14 mouse cellular contexts compared by ENCODE assay signal in the genomic region with DNA sequence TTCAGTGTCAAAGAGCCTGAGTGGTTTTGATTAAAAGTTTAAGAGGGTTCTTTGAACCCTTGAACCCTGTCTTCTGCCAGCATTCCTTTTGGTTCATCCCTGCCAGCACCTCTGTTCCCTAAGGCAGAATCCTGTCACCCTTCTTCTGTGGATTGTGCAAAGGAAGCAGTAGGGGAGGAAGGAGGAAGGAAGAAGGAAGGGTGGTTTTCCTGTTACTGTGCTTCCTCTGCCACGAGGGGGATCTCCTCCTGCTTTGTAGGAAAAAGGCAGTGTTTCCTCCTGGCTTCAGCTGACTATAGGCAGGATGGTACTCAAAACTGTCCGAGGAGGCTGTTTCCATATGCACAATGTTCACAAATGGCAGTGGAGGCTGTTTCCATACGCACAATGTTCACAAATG. TPM values are rescaled to one million over a fixed set of nuclear protein-coding genes. Genes with fewer than 3 reads are reported as not detected.
DNase-seq lines count a peak whose midpoint lies in the region; ATAC-seq and TF ChIP-seq lines count a peak whose summit lies in the region.
"Had no signal": no experiment of that assay in that cellular context is flagged by ENCODE, and none has a peak within 500 bp of the region (broad histone marks: within the 10 kb centered on the region; RNA-seq: fewer than 3 reads in every experiment).

No protein-coding gene starts in this region.

- no peak overlapping the region for H3K9ac ChIP-seq in hindbrain, embryonic 12.5 days
- no peak overlapping the region for H3K9ac ChIP-seq in liver, postnatal 0 days (replicated peaks)
- H3K9ac ChIP-seq in liver, embryonic 12.5 days, result no peak overlapping the region
- H3K9ac ChIP-seq in midbrain, embryonic 12.5 days (replicated peaks), result no peak overlapping the region
- H3K9ac ChIP-seq: embryonic facial prominence, embryonic 15.5 days; limb, embryonic 12.5 days; neural tube, embryonic 15.5 days had no signal

- ATAC-seq in hindbrain, embryonic 12.5 days (ENCODE audit: low FRiP score), result no peak
- ATAC-seq in liver, postnatal 0 days, result no peak
- no peak for ATAC-seq in liver, embryonic 12.5 days
- no peak for ATAC-seq in midbrain, embryonic 12.5 days (ENCODE audit: low FRiP score, low read depth)

- no peak for TF ChIP-seq POLR2A in thymus, adult 2 months (IDR thresholded peaks at IDR 0.05; ENCODE audit: control insufficient read depth, extremely low read depth, insufficient read depth, low read length, poor library complexity)

- no peak overlapping the region for H3K4me2 ChIP-seq in hindbrain, embryonic 12.5 days (replicated peaks)
- no peak overlapping the region for H3K4me2 ChIP-seq in liver, postnatal 0 days (ENCODE audit: low read depth, low read length)
- no peak overlapping the region for H3K4me2 ChIP-seq in liver, embryonic 12.5 days
- no peak overlapping the region for H3K4me2 ChIP-seq in midbrain, embryonic 12.5 days (replicated peaks)
- H3K4me2 ChIP-seq: embryonic facial prominence, embryonic 15.5 days; limb, embryonic 12.5 days; neural tube, embryonic 15.5 days had no signal

- H3K9me3 ChIP-seq in hindbrain, embryonic 10.5 days, result no peaks in the 10 kb centered on the region
- H3K9me3 ChIP-seq in hindbrain, embryonic 12.5 days (replicated peaks), result no peaks in the 10 kb centered on the region
- H3K9me3 ChIP-seq in liver, postnatal 0 days (ENCODE audit: low read length), result no peaks in the 10 kb centered on the region
- no peaks in the 10 kb centered on the region for H3K9me3 ChIP-seq in liver, embryonic 12.5 days (replicated peaks)
- no peaks in the 10 kb centered on the region for H3K9me3 ChIP-seq in midbrain, embryonic 12.5 days
- H3K9me3 ChIP-seq: embryonic facial prominence, embryonic 15.5 days; limb, embryonic 12.5 days; neural tube, embryonic 15.5 days had no signal

- TF ChIP-seq CTCF in liver, postnatal 0 days (IDR thresholded peaks at IDR 0.05; ENCODE audit: low read depth), result peak; percentile 31; the same call in 1 of the 2 replicates
- no peak for TF ChIP-seq CTCF in thymus, adult 2 months (IDR thresholded peaks at IDR 0.05; ENCODE audit: borderline replicate concordance, control insufficient read depth, extremely low read depth, insufficient read depth, low read length, poor library complexity)

- H3K4me3 ChIP-seq in hindbrain, embryonic 10.5 days, result no peak overlapping the region
- no peak overlapping the region for H3K4me3 ChIP-seq in hindbrain, embryonic 12.5 days
- no peak overlapping the region for H3K4me3 ChIP-seq in liver, postnatal 0 days (ENCODE audit: low read depth, low read length)
- H3K4me3 ChIP-seq in liver, embryonic 12.5 days, result no peak overlapping the region
- no peak overlapping the region for H3K4me3 ChIP-seq in midbrain, embryonic 12.5 days
- H3K4me3 ChIP-seq in thymus, adult 2 months (ENCODE audit: control insufficient read depth, insufficient read depth, low read length), result no peak overlapping the region
- H3K4me3 ChIP-seq: embryonic facial prominence, embryonic 15.5 days; limb, embryonic 12.5 days; neural tube, embryonic 15.5 days had no signal

- H3K4me1 ChIP-seq in hindbrain, embryonic 10.5 days (replicated peaks), result peaks cover 38% of the 10 kb centered on the region
- H3K4me1 ChIP-seq in hindbrain, embryonic 12.5 days, result peaks cover 29% of the 10 kb centered on the region
- H3K4me1 ChIP-seq in liver, postnatal 0 days (ENCODE audit: insufficient read depth), result no peaks in the 10 kb centered on the region
- no peaks in the 10 kb centered on the region for H3K4me1 ChIP-seq in liver, embryonic 12.5 days
- peaks cover 38% of the 10 kb centered on the region for H3K4me1 ChIP-seq in midbrain, embryonic 12.5 days
- peaks cover 21% of the 10 kb centered on the region for H3K4me1 ChIP-seq in thymus, adult 2 months (replicated peaks; ENCODE audit: control insufficient read depth, insufficient read depth, low read length)

- H3K36me3 ChIP-seq in hindbrain, embryonic 10.5 days, result peaks cover 13% of the 10 kb centered on the region; the same call in 1 of the 2 replicates
- no peaks in the 10 kb centered on the region for H3K36me3 ChIP-seq in hindbrain, embryonic 12.5 days
- H3K36me3 ChIP-seq in liver, postnatal 0 days (replicated peaks; ENCODE audit: insufficient read depth, low read length), result no peaks in the 10 kb centered on the region
- peaks cover 21% of the 10 kb centered on the region for H3K36me3 ChIP-seq in liver, embryonic 12.5 days
- H3K36me3 ChIP-seq in midbrain, embryonic 12.5 days, result no peaks in the 10 kb centered on the region
- H3K36me3 ChIP-seq in thymus, adult 2 months (ENCODE audit: control insufficient read depth, insufficient read depth, low read length), result no peaks in the 10 kb centered on the region
- H3K36me3 ChIP-seq: neural tube, embryonic 15.5 days had no signal

- 0 out of 2 replicates have a peak overlapping the region, but pooled peaks have one; percentile 69 for H3K27ac ChIP-seq in hindbrain, embryonic 10.5 days
- no peak overlapping the region for H3K27ac ChIP-seq in hindbrain, embryonic 12.5 days
- H3K27ac ChIP-seq in liver, postnatal 0 days (ENCODE audit: low read depth), result no peak overlapping the region
- H3K27ac ChIP-seq in liver, embryonic 12.5 days, result no peak overlapping the region
- H3K27ac ChIP-seq in midbrain, embryonic 12.5 days (replicated peaks), result 0 out of 2 replicates have a peak overlapping the region, but pooled peaks have one; percentile 56
- no peak overlapping the region for H3K27ac ChIP-seq in thymus, adult 2 months (ENCODE audit: control insufficient read depth, insufficient read depth, low read length)
- H3K27ac ChIP-seq: neural tube, embryonic 15.5 days had no signal

- 67% methylated on average over 3 of the region's 3 CpGs for WGBS in hindbrain, embryonic 10.5 days
- WGBS in hindbrain, embryonic 12.5 days, result 68% methylated on average over 3 of the region's 3 CpGs
- WGBS in liver, postnatal 0 days (ENCODE audit: insufficient replicate concordance), result 55% methylated on average over 3 of the region's 3 CpGs
- WGBS in liver, embryonic 12.5 days (ENCODE audit: insufficient replicate concordance), result 68% methylated on average over 3 of the region's 3 CpGs
- 33% methylated on average over 3 of the region's 3 CpGs for WGBS in midbrain, embryonic 12.5 days
- WGBS in thymus, adult 2 months, result 69% methylated on average over 3 of the region's 3 CpGs

- no peak for TF ChIP-seq EP300 in liver, postnatal 0 days (IDR thresholded peaks at IDR 0.05; ENCODE audit: low read depth)

- peak; percentile 10 for DNase-seq in embryo, embryonic 11 days
- no peak for DNase-seq in embryo, embryonic 9.5 days (ENCODE audit: extremely low spot score)
- no peak for DNase-seq in hindbrain, embryonic 10.5 days (ENCODE audit: low spot score)
- no peak for DNase-seq in liver, postnatal 0 days
- DNase-seq in thymus, adult 2 months, result no peak
- DNase-seq: adrenal gland, adult 8-10 months; cerebellum, postnatal 14 days; right cerebral cortex, postnatal 14 days had no signal

- H3K27me3 ChIP-seq in hindbrain, embryonic 10.5 days (ENCODE audit: insufficient read depth, poor library complexity, severe bottlenecking), result no peaks in the 10 kb centered on the region
- no peaks in the 10 kb centered on the region for H3K27me3 ChIP-seq in hindbrain, embryonic 12.5 days
- no peaks in the 10 kb centered on the region for H3K27me3 ChIP-seq in liver, postnatal 0 days (ENCODE audit: insufficient read depth, low read length)
- H3K27me3 ChIP-seq in liver, embryonic 12.5 days (replicated peaks), result no peaks in the 10 kb centered on the region
- no peaks in the 10 kb centered on the region for H3K27me3 ChIP-seq in midbrain, embryonic 12.5 days
- no peaks in the 10 kb centered on the region for H3K27me3 ChIP-seq in thymus, adult 2 months (ENCODE audit: control insufficient read depth, insufficient read depth, low read length)
- H3K27me3 ChIP-seq: embryonic facial prominence, embryonic 15.5 days; limb, embryonic 12.5 days; neural tube, embryonic 15.5 days had no signal

RNA-seq across cellular contexts. Expression of a gene that starts 50.1 kb away (rescaled TPM):
- 68.3 and 74.1 TPM in 2 replicates for polyA plus RNA-seq in hindbrain, embryonic 10.5 days (2016; fragmentation: Nextera tagmentation; extraction: Ambion mirVana)
- 45.9 and 46.8 TPM in 2 replicates for polyA plus RNA-seq in hindbrain, embryonic 12.5 days (2016; fragmentation: Nextera tagmentation; extraction: Ambion mirVana)
- polyA plus RNA-seq in liver, postnatal 0 days (2015; fragmentation: Nextera tagmentation; extraction: Ambion mirVana), result 16.6 and 17.3 TPM in 2 replicates
- 43.7 and 44.3 TPM in 2 replicates for polyA plus RNA-seq in liver, embryonic 12.5 days (2016; fragmentation: Nextera tagmentation; extraction: Ambion mirVana)
- polyA plus RNA-seq in midbrain, embryonic 12.5 days (2016; fragmentation: Nextera tagmentation; extraction: Ambion mirVana), result 46.7 and 49.3 TPM in 2 replicates
- polyA plus RNA-seq in thymus, adult 2 months (2012; rRNA removed), result 12.7 and 16.1 TPM in 2 replicates

RNA-seq across cellular contexts. Expression of a gene that starts 50.2 kb away (rescaled TPM):
- 50.2 and 51.8 TPM in 2 replicates for polyA plus RNA-seq in hindbrain, embryonic 10.5 days (2016; fragmentation: Nextera tagmentation; extraction: Ambion mirVana)
- 45.3 and 46.2 TPM in 2 replicates for polyA plus RNA-seq in hindbrain, embryonic 12.5 days (2016; fragmentation: Nextera tagmentation; extraction: Ambion mirVana)
- polyA plus RNA-seq in liver, postnatal 0 days (2015; fragmentation: Nextera tagmentation; extraction: Ambion mirVana), result 23.2 and 23.8 TPM in 2 replicates
- 44.6 and 46.8 TPM in 2 replicates for polyA plus RNA-seq in liver, embryonic 12.5 days (2016; fragmentation: Nextera tagmentation; extraction: Ambion mirVana)
- 47.8 and 48.4 TPM in 2 replicates for polyA plus RNA-seq in midbrain, embryonic 12.5 days (2016; fragmentation: Nextera tagmentation; extraction: Ambion mirVana)
- polyA plus RNA-seq in thymus, adult 2 months (2012; rRNA removed), result 19.2 and 20.6 TPM in 2 replicates

Comparison
In these comparisons a context has a peak if more than half of its experiments do, and no peak if none do; other contexts are left out.
1. H3K27ac ChIP-seq: peak in hindbrain, embryonic 10.5 days (single experiment) and midbrain, embryonic 12.5 days (single experiment); none in hindbrain, embryonic 12.5 days (single experiment), liver, postnatal 0 days (single experiment), liver, embryonic 12.5 days (single experiment) and thymus, adult 2 months (single experiment).